Mouse (Mus musculus) G1E (cell line): ENCODE measurements around the gene Tssc4.

ENCODE experiments used
- CTCF ChIP-seq: IDR thresholded peaks from 2 replicates; pipeline ENCODE4 v1.5.1; 2012; ENCODE audit warnings: low read depth, low read length, inconsistent platforms, mixed read lengths
- GATA1 ChIP-seq: IDR thresholded peaks from 2 replicates; pipeline ENCODE4 v1.6.1; 2012; ENCODE audit warnings: borderline replicate concordance, low read length, inconsistent platforms, mixed read lengths
- GATA2 ChIP-seq: IDR thresholded peaks from 2 replicates; pipeline ENCODE4 v1.6.1; 2012; ENCODE audit warnings: low read depth, low read length, inconsistent platforms, borderline replicate concordance
- POLR2AphosphoS5 ChIP-seq: IDR thresholded peaks from 2 replicates; pipeline ENCODE4 v1.6.1; 2012; ENCODE audit warnings: low read depth, low read length, inconsistent platforms; ENCODE audit not compliant: insufficient replicate concordance
- TAL1 ChIP-seq: conservative IDR thresholded peaks from 2 replicates; pipeline ENCODE4 v1.6.1; 2012; ENCODE audit warnings: low read depth, low read length, inconsistent platforms, mixed read lengths

DNA sequence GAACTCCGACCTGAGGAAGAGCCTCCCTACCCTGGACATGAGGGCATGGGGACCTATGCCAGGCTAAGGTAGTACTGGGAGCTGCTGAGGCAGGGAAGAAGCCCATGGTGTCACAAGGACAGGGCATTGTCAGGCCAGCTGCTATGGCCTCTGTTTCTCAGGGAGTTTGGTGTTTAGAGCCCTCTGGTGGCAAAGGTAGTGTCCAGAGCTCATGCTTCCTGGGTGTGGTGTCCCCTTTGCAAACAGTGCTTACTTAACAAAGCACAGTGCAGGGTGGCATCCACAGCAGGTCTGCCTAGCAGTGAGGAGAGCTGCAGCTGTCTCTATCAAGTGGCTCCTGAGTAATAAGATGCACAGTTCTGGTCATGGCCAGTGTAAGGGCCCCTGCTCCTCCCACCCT lies 41.8 kb downstream of the Tssc4 start:
- TF ChIP-seq CTCF (no peak), GATA1 (no peak), POLR2AphosphoS5 (no peak), TAL1 (no peak), GATA2 (no peak)
